Mouse (Mus musculus): ENCODE measurements around the gene Aplp1. TPM values are rescaled to one million over a fixed set of nuclear protein-coding genes. Genes with fewer than 3 reads are reported as not detected.

Gene Aplp1
- total and polyA plus RNA-seq, 2 experiments from 2014 or later = 3.6 to 4.2 TPM

GRCm38 (mm10) chr7:30464816-30465300 is 19.5 kb upstream of the Aplp1 start:
- no peaks in the 10 kb centered on the region for H3K9me3 ChIP-seq (replicated peaks; ENCODE audit: control insufficient read depth, low read length)
- H3K27ac ChIP-seq (ENCODE audit: low read depth) = no peak overlapping the region
- H3K4me3 ChIP-seq (ENCODE audit: low read depth, low read length) = no peak overlapping the region
- no peaks in the 10 kb centered on the region for H3K36me3 ChIP-seq (replicated peaks; ENCODE audit: control insufficient read depth, insufficient read depth, low read length)
- 10% methylated on average over 6 of the region's 6 CpGs for WGBS
- no peaks in the 10 kb centered on the region for H3K4me1 ChIP-seq (ENCODE audit: control insufficient read depth, insufficient read depth)
- H3K9ac ChIP-seq (replicated peaks; ENCODE audit: low read depth, low read length) = no peak overlapping the region
- no peak for TF ChIP-seq EP300 (IDR thresholded peaks at IDR 0.05; ENCODE audit: low read depth)
- no peak for TF ChIP-seq CTCF (IDR thresholded peaks at IDR 0.05; ENCODE audit: low read depth)
- no peak for DNase-seq (ENCODE audit: low spot score)
- peaks cover 75% of the 10 kb centered on the region for H3K27me3 ChIP-seq (ENCODE audit: control insufficient read depth, insufficient read depth, low read length)
- ATAC-seq (ENCODE audit: insufficient read depth, low read depth) = no peak
- no peak overlapping the region for H3K4me2 ChIP-seq (ENCODE audit: low read depth, low read length)

GRCm38 (mm10) chr7:30463996-30464395 is 18.7 kb upstream of the Aplp1 start:
- Histone ChIP-seq H3K9me3 (replicated peaks; ENCODE audit: control insufficient read depth, low read length) (no peaks in the 10 kb centered on the region), H3K27ac (ENCODE audit: low read depth) (no peak overlapping the region), H3K27me3 (ENCODE audit: control insufficient read depth, insufficient read depth, low read length) (peaks cover 82% of the 10 kb centered on the region), H3K4me3 (ENCODE audit: low read depth, low read length) (no peak overlapping the region), H3K4me2 (ENCODE audit: low read depth, low read length) (no peak overlapping the region), H3K9ac (replicated peaks; ENCODE audit: low read depth, low read length) (no peak overlapping the region), H3K36me3 (replicated peaks; ENCODE audit: control insufficient read depth, insufficient read depth, low read length) (no peaks in the 10 kb centered on the region), H3K4me1 (ENCODE audit: control insufficient read depth, insufficient read depth) (no peaks in the 10 kb centered on the region)
- WGBS = 23% methylated on average over 4 of the region's 4 CpGs
- TF ChIP-seq CTCF (IDR thresholded peaks at IDR 0.05; ENCODE audit: low read depth) (no peak), EP300 (IDR thresholded peaks at IDR 0.05; ENCODE audit: low read depth) (no peak)
- no peak for DNase-seq (ENCODE audit: low spot score)
- no peak for ATAC-seq (ENCODE audit: insufficient read depth, low read depth)

GRCm38 (mm10) chr7:30463568-30463967 is 18.2 kb upstream of the Aplp1 start:
- Histone ChIP-seq H3K4me3 (ENCODE audit: low read depth, low read length) (no peak overlapping the region), H3K4me2 (ENCODE audit: low read depth, low read length) (no peak overlapping the region), H3K27ac (ENCODE audit: low read depth) (no peak overlapping the region), H3K4me1 (ENCODE audit: control insufficient read depth, insufficient read depth) (no peaks in the 10 kb centered on the region), H3K9ac (replicated peaks; ENCODE audit: low read depth, low read length) (no peak overlapping the region), H3K27me3 (ENCODE audit: control insufficient read depth, insufficient read depth, low read length) (peaks cover 86% of the 10 kb centered on the region), H3K36me3 (replicated peaks; ENCODE audit: control insufficient read depth, insufficient read depth, low read length) (no peaks in the 10 kb centered on the region), H3K9me3 (replicated peaks; ENCODE audit: control insufficient read depth, low read length) (no peaks in the 10 kb centered on the region)
- no peak for DNase-seq (ENCODE audit: low spot score)
- no peak for ATAC-seq (ENCODE audit: insufficient read depth, low read depth)
- TF ChIP-seq EP300 (IDR thresholded peaks at IDR 0.05; ENCODE audit: low read depth) = no peak
- no peak for TF ChIP-seq CTCF (IDR thresholded peaks at IDR 0.05; ENCODE audit: low read depth)
- WGBS = 40% methylated on average over 7 of the region's 7 CpGs

GRCm38 (mm10) chr7:30459484-30459883 is 14.1 kb upstream of the Aplp1 start:
- no peak for DNase-seq (ENCODE audit: low spot score)
- H3K4me3 ChIP-seq (ENCODE audit: low read depth, low read length) = no peak overlapping the region
- 29% methylated on average over 6 of the region's 6 CpGs for WGBS
- H3K27me3 ChIP-seq (ENCODE audit: control insufficient read depth, insufficient read depth, low read length) = peaks cover 91% of the 10 kb centered on the region
- no peak overlapping the region for H3K9ac ChIP-seq (replicated peaks; ENCODE audit: low read depth, low read length)
- H3K9me3 ChIP-seq (replicated peaks; ENCODE audit: control insufficient read depth, low read length) = no peaks in the 10 kb centered on the region
- TF ChIP-seq CTCF (IDR thresholded peaks at IDR 0.05; ENCODE audit: low read depth) (no peak), EP300 (IDR thresholded peaks at IDR 0.05; ENCODE audit: low read depth) (no peak)
- ATAC-seq (ENCODE audit: insufficient read depth, low read depth) = no peak
- no peaks in the 10 kb centered on the region for H3K4me1 ChIP-seq (ENCODE audit: control insufficient read depth, insufficient read depth)
- H3K36me3 ChIP-seq (replicated peaks; ENCODE audit: control insufficient read depth, insufficient read depth, low read length) = no peaks in the 10 kb centered on the region
- no peak overlapping the region for H3K27ac ChIP-seq (ENCODE audit: low read depth)
- H3K4me2 ChIP-seq (ENCODE audit: low read depth, low read length) = no peak overlapping the region

- H3K4me3 ChIP-seq (ENCODE audit: low read depth, low read length) = no peak within 1 kb of the TSS
- H3K36me3 ChIP-seq (replicated peaks; ENCODE audit: control insufficient read depth, insufficient read depth, low read length) = no peaks in the 10 kb centered on the region
- no peak for ATAC-seq (ENCODE audit: insufficient read depth, low read depth)
- no peak within 1 kb of the TSS for H3K9ac ChIP-seq (replicated peaks; ENCODE audit: low read depth, low read length)
- H3K9me3 ChIP-seq (replicated peaks; ENCODE audit: control insufficient read depth, low read length) = no peaks in the 10 kb centered on the region
- no peak for TF ChIP-seq CTCF (IDR thresholded peaks at IDR 0.05; ENCODE audit: low read depth)
- WGBS = 4% methylated on average over 16 of the region's 16 CpGs
- DNase-seq (ENCODE audit: low spot score) = no peak
- peaks cover 92% of the 10 kb centered on the region for H3K27me3 ChIP-seq (ENCODE audit: control insufficient read depth, insufficient read depth, low read length)
- H3K27ac ChIP-seq (ENCODE audit: low read depth) = no peak within 1 kb of the TSS
- H3K4me1 ChIP-seq (ENCODE audit: control insufficient read depth, insufficient read depth) = no peaks in the 10 kb centered on the region
- H3K4me2 ChIP-seq (ENCODE audit: low read depth, low read length) = 0 out of 2 replicates have a peak within 1 kb of the TSS, but pooled peaks have one; percentile 5
These were observed 12.4 kb upstream of the Aplp1 start, which contains the start of the genes Kirrel2 and Nphs1 for GRCm38 (mm10) chr7:30457629-30458330. Gene Kirrel2, minus strand, starts transcription at chr7:30457690. Gene Nphs1, plus strand, starts transcription at chr7:30458315.
